Mouse (Mus musculus) hindbrain, embryonic 14.5 days (tissue): ENCODE results near the gene Zfp536. TPM values are rescaled to one million over a fixed set of nuclear protein-coding genes. Genes with fewer than 3 reads are reported as not detected.

Experiments used
- ATAC-seq: fragments of 200-750 bp; cut with Nextera tagmentation; 2 replicates; pipeline ENCODE4 v1.8.0; 2017; ENCODE audit warnings: moderate number of reproducible peaks, mild to moderate bottlenecking, moderate TSS enrichment, moderate library complexity; ENCODE audit not compliant: low FRiP score
- DNase-seq: peaks from one replicate; pipeline ENCODE4 v3.0.0-alpha.2; 2015; ENCODE audit warnings: low spot score
- H3K27ac ChIP-seq: fragments of 300-500 bp; sonication (generic); 2 replicates; pipeline ENCODE4 v1.5.1; 2014; ENCODE audit warnings: mild to moderate bottlenecking, moderate library complexity
- H3K27me3 ChIP-seq: fragments of 300-500 bp; sonication (generic); 2 replicates; pipeline ENCODE4 v1.6.1; 2014; ENCODE audit warnings: mild to moderate bottlenecking, low read length, mixed read lengths; ENCODE audit not compliant: control insufficient read depth, insufficient read depth
- H3K36me3 ChIP-seq: fragments of 300-500 bp; sonication (generic); replicated peaks from 2 replicates; pipeline ENCODE4 v1.6.1; 2014; ENCODE audit not compliant: control insufficient read depth, insufficient read depth
- H3K4me1 ChIP-seq: fragments of 300-500 bp; sonication (generic); replicated peaks from 2 replicates; pipeline ENCODE4 v1.6.1; 2014; ENCODE audit warnings: antibody characterized with exemption, low read length, mixed read lengths; ENCODE audit not compliant: control insufficient read depth, insufficient read depth
- H3K4me2 ChIP-seq: fragments of 300-500 bp; sonication (generic); replicated peaks from 2 replicates; pipeline ENCODE4 v1.6.1; 2014; ENCODE audit warnings: mild to moderate bottlenecking, moderate library complexity
- H3K4me3 ChIP-seq: fragments of 300-500 bp; sonication (generic); replicated peaks from 2 replicates; pipeline ENCODE4 v1.5.1; 2014; ENCODE audit warnings: mild to moderate bottlenecking, low read length
- H3K9ac ChIP-seq: fragments of 300-500 bp; sonication (generic); 2 replicates; pipeline ENCODE4 v1.6.1; 2014
- H3K9me3 ChIP-seq: fragments of 300-500 bp; sonication (generic); 2 replicates; pipeline ENCODE4 v1.6.1; 2016; ENCODE audit warnings: low read length; ENCODE audit not compliant: control insufficient read depth
- WGBS: fragments of 180-500 bp; shearing (Covaris S2); extraction: QIAGEN DNeasy Blood & Tissue Kit; methylation state at CpG from one replicate; pipeline ENCODE4 v1.1.7; 2014; 5-methylcytosine and 5-hydroxymethylcytosine counted together
- polyA plus RNA-seq: library from polyadenylated mRNA; unstranded; fragments of >200 nt; fragmentation: Nextera tagmentation; extraction: Ambion mirVana; gene quantifications from 2 replicates; pipeline ENCODE4 v1.2.1, GENCODE M21; 2014

The Zfp536 gene
- polyA plus RNA-seq, 1 experiment from 2014 or later: 43.0 TPM

DNA sequence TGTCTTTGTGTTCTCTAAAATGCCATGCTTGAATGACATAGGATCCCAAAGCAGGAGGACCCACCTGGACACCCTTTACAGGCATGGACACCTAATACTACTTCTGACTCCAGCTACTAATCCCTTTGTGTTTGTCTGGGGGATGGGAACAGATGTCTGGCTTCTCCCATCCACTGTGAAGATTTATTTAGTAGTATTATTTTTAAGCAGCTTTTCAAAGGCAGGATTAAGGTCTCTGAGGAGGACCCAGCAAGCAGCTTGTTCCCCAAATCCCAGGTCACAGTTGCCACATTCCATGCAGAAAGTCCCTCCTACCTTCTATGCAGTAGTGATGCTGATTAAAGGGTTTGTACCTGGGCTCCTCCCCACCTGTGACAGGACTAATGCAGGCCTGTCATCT lies 347.4 kb downstream of the Zfp536 start:
- Histone ChIP-seq H3K4me3 (no peak overlapping the region), H3K4me2 (no peak overlapping the region), H3K36me3 (no peaks in the 10 kb centered on the region), H3K27ac (no peak overlapping the region), H3K9ac (no peak overlapping the region), H3K9me3 (no peaks in the 10 kb centered on the region), H3K27me3 (no peaks in the 10 kb centered on the region), H3K4me1 (no peaks in the 10 kb centered on the region)
- ATAC-seq: no peak
- DNase-seq: no peak

DNA sequence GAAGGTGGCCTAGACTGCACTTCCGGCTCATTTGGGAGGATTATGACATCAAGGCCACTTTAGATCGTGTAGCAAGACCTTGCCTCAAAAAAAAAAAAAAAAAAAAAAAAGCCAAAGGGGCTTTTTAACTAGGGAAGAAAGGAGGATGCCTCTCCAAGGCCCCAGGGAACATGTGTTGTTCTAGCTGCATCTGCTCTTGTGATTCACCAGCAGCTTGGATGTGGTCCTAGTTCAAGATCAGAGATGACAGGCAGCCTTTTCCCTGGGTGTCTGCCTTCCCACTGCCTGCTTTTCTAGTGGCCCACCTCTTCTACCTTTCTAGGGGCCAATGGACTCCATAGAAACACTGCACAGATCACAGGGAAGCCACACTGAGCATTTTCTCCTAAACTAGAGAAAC lies 350.5 kb downstream of the Zfp536 start:
- no peak overlapping the region for H3K9ac ChIP-seq
- H3K27ac ChIP-seq: no peak overlapping the region
- ATAC-seq: no peak
- no peak for DNase-seq
- H3K27me3 ChIP-seq: no peaks in the 10 kb centered on the region
- no peaks in the 10 kb centered on the region for H3K9me3 ChIP-seq
- H3K36me3 ChIP-seq: no peaks in the 10 kb centered on the region
- WGBS: 52% methylated on average over 2 of the region's 2 CpGs
- H3K4me2 ChIP-seq: no peak overlapping the region
- H3K4me1 ChIP-seq: no peaks in the 10 kb centered on the region
- no peak overlapping the region for H3K4me3 ChIP-seq

Other genes starting within 250 kb of the Zfp536 start
- gene Uri1, start 249.9 kb upstream of the Zfp536 start, polyA plus RNA-seq: 34.4 and 41.8 TPM in 2 replicates